Mouse (Mus musculus) kidney, adult 8-10 months (tissue): Measurements from ENCODE around the gene Prdm11.

Experiments used
- DNase-seq, 2 experiments: peaks; one replicate each; pipeline ENCODE4 v3.0.0; 2022

Gene Prdm11

GRCm38 (mm10) chr2:93045129-93045817, 694 bp downstream of the Prdm11 start:
- peak; percentile 95 to 96 for DNase-seq

DNA sequence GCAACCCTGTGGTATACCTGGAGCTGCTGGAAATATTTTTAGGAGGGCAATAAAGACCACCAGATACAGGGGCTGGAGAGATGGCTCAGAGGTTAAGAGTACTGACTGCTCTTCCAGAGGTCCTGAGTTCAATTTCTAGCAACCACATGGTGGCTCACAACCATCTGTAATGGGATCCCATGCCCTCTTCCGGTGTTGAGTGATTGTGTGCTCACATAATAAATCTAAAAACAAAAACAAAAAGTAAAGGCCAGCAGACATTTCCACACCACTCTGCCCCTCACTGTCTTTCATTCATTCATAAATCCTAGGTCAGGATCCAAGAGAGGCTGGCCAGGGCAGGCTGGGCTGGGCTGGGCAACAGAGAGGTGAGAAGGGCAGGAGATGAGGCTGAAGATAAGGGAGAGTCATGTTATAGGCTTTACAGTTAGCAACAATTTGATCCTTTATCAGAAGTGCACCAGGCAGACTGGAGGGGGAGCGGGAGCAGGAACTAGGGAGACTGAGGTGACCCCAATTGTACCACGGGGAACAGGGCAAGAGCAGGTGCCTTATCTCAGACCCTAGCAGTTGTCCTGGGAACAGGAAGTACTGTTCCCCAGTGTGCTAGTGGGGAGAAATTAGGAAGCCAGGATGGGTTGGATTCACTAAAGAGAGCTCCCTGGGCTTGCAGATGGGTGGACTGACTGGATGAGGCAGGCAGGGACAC, 2.4 kb downstream of the Prdm11 start:
- DNase-seq = no peak

DNA sequence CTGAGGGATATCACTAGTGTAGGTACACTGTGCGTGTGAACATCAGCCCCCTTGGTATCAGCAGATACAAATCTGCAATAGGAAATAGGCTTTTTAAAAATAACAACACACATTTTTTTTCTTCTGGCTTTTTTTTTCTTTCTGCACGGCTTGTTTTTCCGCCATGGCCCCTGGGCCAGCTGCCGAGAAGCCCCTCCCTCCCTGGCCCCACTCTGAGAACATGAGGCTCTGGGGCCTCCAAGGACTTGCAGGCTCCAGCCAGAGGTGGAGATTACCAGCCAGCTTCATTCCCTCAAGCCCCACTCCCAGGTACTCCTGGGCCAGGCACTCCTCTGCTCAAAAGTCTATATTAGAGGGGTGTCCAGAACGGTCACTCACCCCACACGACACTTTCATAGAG, 4.5 kb downstream of the Prdm11 start:
- DNase-seq = no peak

GRCm38 (mm10) chr2:93040841-93041240, 5.1 kb downstream of the Prdm11 start:
- DNase-seq = no peak

DNA sequence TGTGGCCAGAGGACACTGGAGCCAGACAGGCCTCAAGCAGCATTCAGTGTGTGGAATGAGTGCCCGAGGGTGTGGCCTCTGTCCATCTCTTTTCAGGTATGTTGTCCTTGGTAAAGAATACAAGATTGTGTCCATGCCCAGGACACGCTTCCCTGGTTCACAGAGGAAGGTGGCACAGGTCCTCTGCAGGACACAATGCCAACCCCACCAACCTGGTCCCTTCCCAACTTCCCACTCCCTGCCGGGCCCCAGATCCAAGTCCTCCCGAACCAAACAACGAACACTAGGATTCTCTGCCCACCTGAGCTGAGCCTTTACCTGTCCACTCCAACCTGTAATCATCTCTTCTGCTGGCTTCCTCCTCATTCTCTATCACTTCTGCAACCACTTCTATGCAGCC, 6.3 kb downstream of the Prdm11 start:
- no peak for DNase-seq

DNA sequence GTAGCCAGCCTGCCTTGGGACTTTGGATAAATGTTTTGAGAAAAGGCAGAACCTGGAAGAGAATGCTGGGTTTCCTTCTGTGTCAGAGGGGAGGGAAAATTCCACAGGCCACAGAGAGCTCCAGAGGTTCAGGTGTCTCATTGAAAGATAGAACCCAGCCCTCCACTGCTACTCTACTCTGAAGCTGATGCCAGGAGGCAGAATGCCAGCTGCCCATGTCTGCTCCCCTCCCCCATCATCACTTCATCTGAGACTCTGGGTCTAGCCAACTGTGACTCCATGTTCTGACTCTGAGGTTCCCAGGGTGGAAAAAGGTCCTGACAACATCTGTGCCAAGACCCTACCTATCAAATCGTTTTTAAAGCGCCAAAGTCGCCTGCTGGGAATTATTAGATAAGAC, 6.9 kb downstream of the Prdm11 start:
- DNase-seq = no peak

DNA sequence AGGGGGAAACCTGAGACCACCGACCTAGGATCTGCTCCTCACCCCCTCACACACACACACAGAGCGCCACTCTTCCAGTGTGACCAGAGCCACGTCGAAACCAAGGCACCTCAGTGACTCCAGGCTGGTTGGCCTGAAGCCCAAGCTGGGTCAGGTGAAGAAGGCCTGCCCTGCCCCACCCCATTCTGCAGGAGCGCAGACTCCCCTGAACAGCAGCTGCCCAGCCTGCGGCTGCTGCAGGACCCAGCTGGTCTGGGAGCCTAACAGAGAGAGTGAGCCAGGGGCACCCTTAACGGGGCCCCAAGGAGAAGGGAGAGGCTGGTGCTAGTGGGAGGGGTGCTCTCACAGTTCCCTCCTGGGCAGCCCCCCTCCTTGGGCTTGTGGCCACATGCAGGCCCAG, 10.3 kb downstream of the Prdm11 start:
- peak in 1 of 2 experiments; percentile 40 for DNase-seq

DNA sequence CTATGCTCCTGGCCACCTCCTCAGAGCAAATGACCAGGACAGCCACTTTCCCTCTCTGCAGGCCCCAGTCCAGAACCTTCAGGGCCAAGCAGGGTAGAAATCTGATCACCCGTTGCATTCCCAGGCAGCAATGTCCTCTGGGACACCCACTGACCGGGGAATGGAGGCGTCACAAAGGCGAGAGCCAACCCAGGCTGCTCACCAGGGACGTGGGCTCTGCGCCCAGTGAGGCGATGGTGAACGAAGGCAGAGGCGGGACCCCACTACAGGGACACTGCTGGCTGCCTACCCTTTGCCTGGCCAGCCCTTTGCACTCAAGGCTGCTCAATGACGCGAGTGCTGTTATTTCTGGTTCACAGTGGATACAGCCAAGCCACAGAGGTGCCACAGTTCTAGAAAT, 13.3 kb downstream of the Prdm11 start:
- DNase-seq = peak; percentile 26 to 56

DNA sequence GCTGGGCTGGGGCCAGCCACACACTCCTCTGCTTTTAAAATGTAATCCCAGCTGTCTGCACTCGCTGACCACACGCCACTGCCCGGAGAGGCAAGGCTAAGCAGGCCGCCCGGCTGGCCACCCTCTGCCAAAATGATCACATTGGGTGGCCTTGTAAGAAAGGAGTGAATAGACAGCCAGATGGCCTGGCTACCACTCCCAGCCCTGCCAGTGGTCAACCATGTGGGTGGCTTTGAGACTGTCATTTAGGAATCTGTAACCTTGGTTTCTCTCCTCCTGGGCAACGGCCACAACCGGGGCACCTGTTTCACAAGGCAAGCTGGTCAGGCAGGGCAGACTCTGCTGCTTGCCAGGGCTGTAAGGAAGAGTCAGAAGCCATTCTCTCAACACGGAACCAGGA, 13.9 kb downstream of the Prdm11 start:
- peak in 1 of 2 experiments; percentile 63 for DNase-seq

DNA sequence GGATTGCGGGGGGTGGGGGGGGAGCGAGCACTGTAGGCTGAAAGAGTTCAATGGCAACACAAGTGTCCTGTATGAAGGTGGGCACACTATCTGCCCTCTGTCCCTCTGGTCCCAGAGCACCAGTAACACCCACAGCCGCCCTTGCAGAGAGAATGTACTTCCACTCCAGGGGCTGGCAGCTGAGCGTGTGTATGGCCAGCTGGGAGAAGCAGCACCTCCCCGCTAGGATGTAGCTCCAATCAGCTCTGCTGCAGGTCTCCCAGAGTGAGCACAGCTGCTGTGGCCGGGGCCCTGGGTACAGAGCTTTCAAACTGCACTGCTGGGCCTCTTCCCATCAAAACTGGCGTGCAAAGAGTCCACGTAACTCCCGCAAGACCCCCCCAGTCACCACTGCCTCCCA, 14.9 kb downstream of the Prdm11 start:
- no peak for DNase-seq

DNA sequence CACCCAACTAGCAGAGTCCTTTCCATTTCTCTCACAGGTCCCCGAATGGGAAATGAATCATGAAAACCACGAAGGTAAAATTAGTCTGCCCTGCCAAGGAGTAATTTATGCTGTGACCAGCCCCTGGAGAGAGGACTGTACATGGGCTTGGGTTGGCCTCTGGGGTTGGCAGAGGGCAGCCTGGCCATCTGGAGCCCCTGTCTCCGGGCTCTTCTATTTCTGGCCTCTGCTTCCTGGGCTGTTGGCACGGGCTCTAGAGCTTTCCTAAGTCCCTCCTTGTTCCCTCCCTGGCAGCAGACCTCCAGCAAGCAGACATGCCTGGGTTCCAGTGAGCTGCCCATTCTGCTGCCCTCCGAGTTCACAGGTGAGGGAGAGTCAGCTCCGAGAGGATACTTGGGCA, 15.9 kb downstream of the Prdm11 start:
- DNase-seq = no peak

GRCm38 (mm10) chr2:93029267-93030060, 16.5 kb downstream of the Prdm11 start:
- no peak for DNase-seq

GRCm38 (mm10) chr2:93028865-93029264, 17.1 kb downstream of the Prdm11 start:
- DNase-seq = no peak

DNA sequence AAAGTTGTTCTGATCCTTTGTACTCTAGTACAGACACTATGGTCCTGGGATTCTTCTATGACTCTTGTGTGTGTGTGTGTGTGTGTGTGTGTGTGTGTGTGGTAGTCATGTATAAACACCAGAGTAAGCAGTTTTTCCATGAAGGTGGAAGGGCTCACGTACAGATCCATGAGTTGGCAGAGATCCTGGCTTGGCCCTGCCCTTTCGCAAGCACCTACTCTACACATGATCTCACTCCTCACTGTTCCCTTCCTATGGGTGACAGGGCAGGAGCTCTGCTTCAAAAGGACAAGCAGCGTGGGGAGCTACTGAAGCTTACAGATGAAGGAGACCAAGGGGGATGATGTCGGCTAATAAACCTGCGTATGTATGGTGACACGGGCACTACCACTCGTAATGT, 18.3 kb downstream of the Prdm11 start:
- no peak for DNase-seq

- DNase-seq = no peak
Observed at GRCm38 (mm10) chr2:93024431-93024830, 21.5 kb downstream of the Prdm11 start.

- DNase-seq = no peak
Observed at GRCm38 (mm10) chr2:93018854-93019253, 27.1 kb downstream of the Prdm11 start.

DNA sequence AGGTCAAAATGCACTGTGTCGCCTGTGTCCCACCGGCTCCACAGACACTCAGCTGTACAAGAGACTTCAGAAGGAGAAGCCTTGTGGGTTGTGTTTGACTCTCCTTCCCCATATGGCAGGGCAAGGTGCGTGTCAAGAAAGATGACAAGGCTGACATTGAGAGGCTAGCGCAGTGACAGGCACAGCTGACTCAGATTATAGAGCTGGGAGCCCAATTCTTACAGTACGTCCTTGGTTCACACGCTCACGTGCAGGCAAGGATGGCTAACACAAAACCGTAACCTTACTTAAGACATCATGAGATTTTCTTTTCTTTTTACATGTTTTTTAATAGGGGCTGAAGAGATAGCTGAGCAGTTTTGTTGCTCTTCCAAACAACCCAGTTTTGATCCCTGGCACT, 28.8 kb downstream of the Prdm11 start:
- no peak for DNase-seq

DNA sequence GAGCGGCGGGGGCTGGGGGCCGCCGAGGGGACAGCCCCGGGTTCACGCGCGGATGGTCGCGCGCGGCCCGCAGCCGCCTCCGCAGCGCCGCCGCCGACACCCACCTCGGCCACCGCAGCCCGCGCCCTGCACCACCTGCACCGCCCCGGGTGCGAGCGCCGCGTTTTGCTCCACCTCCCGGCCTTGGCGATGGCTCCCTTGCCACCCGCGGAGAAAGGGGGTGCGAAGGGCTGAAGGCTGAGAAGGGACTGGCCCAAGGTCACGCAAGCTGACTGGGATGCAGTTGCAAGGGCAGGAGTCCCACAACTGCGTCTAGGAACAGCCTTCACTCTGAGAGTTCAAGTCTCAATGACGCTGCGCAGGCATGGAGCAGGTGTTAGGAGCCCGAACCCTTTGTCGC, 30.9 kb downstream of the Prdm11 start:
- DNase-seq = no peak

DNA sequence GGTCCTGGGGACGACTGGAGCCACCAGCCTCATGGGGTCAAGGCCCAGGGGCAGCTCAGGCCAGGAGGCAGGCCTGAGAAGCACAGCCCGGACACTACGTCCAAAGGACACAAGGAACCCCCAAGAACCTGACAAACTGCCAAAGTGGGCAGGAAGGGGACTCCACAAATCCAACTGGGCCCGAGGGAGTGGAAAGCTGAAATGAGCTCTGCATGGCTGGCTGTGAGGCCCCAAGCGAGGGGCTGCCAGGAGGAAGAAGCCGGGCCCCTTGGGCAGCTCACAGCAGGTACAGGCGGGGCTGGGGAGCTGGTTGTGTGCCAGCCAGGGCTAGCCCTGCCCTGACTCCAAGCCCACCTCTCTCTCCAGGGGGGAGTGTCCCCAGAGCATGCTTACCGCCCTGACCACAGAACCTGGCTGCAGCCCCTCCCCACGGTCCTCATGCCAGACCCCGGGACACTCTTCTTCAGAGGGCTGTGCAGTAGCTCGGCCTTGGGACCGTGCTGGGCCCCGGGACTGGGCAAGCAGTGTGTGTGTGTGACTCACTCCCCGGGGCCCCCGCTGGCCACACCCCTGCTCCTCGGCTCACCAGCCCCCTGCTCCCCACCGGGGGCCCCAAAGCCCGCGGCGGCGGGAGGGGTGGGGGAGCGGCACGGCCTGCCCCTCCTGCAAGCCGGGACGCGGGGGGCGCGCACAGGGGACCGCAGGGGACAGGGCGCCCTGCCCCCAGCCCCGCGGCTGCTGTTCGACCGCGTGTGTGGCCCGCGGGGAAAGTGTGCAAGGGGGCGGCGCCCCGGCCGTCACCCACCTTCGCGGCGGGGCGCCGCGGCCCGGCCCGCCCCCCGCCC, 31.7 kb downstream of the Prdm11 start:
- peak; percentile 30 to 54 for DNase-seq

DNA sequence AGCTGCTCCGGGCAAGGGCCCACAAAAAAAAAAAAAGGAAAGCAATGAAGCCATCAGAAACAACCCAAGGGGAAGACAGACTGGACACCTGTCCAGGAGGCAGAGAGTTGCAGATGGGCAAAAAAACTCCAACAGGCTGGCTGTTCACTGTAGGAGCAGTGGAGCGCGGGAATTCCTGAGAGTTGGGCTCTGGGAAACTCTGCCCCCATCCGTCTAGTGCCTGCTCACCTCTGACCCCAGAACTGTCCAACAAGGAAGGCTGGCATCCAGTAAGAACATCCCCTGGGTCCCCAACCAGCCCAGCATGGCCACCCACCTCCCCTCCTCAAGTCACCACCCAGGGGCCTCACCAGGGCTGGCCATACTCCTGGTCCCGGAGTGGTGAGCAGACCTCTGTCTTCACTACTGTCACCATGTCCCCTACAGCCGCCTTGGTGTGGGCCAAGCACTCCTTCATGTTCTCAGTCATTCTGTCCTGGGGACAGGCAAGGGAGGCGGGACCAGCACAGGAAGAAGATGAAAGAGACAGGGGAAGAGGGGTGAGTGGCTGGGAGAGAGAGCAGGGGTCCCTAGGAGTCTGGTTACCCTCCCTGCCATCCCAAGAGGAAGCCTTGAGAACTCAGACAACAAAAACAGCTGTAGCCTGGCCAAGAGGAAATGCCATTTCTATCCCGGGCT, 32.4 kb downstream of the Prdm11 start:
- no peak for DNase-seq

GRCm38 (mm10) chr2:93012976-93013375, 33.0 kb downstream of the Prdm11 start:
- no peak for DNase-seq

DNA sequence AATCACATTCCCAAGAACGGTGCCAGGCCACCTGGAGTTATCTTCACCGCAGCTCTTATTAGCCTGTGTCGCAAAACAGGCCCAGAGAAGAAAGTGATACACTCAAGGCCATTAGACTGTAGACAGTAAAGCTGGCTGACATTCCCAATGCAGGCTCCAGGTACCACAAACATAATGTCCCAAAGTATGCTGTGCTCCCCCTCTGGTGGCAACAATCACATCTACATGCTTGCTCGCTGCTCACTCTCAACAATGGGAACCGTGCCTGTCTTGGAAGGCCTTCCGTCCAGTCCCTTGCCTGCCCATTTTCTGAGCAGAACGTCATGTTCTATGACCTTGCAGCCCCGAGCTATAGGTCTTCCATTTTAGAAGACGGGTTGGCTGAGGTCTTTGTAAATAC, 34.0 kb downstream of the Prdm11 start:
- no peak for DNase-seq
